Mouse (Mus musculus) lung, embryonic 14.5 days (tissue): ENCODE data around the gene Ubac2. TPM values are rescaled to one million over a fixed set of nuclear protein-coding genes. Genes with fewer than 3 reads are reported as not detected.
A peak's percentile ranks its signal among the peaks of the same experiment; 100 is the strongest.

ENCODE experiments used
- ATAC-seq: fragments of 200-750 bp; cut with Nextera tagmentation; 2 replicates; pipeline ENCODE4 v1.8.0; 2017; ENCODE audit warnings: mild to moderate bottlenecking, moderate TSS enrichment, moderate library complexity; ENCODE audit not compliant: insufficient read depth
- DNase-seq: peaks from one replicate; pipeline ENCODE4 v3.0.0-alpha.2; 2015
- H3K27ac ChIP-seq: fragments of 300-500 bp; sonication (generic); 2 replicates; pipeline ENCODE4 v1.5.1; 2014; ENCODE audit warnings: low read depth, mild to moderate bottlenecking, moderate library complexity
- H3K27me3 ChIP-seq: fragments of 300-500 bp; sonication (generic); 2 replicates; pipeline ENCODE4 v1.6.1; 2014; ENCODE audit warnings: low read length, control low read depth; ENCODE audit not compliant: insufficient read depth
- H3K36me3 ChIP-seq: fragments of 300-500 bp; sonication (generic); 2 replicates; pipeline ENCODE4 v1.6.1; 2014; ENCODE audit warnings: control low read depth; ENCODE audit not compliant: insufficient read depth
- H3K4me1 ChIP-seq: fragments of 300-500 bp; sonication (generic); 2 replicates; pipeline ENCODE4 v1.6.1; 2014; ENCODE audit warnings: antibody characterized with exemption, control low read depth; ENCODE audit not compliant: insufficient read depth
- H3K4me2 ChIP-seq: fragments of 300-500 bp; sonication (generic); 2 replicates; pipeline ENCODE4 v1.6.1; 2014; ENCODE audit warnings: mild to moderate bottlenecking
- H3K4me3 ChIP-seq: fragments of 300-500 bp; sonication (generic); 2 replicates; pipeline ENCODE4 v1.5.1; 2014; ENCODE audit warnings: low read depth, low read length
- H3K9ac ChIP-seq: fragments of 300-500 bp; sonication (generic); 2 replicates; pipeline ENCODE4 v1.6.1; 2014
- H3K9me3 ChIP-seq: fragments of 300-500 bp; sonication (generic); 2 replicates; pipeline ENCODE4 v1.6.1; 2016; ENCODE audit warnings: low read depth, low read length, control low read depth
- CTCF ChIP-seq: IDR thresholded peaks from 2 replicates; pipeline ENCODE4 v1.5.1; 2016; ENCODE audit warnings: antibody characterized with exemption, low read depth
- WGBS: fragments of 180-500 bp; shearing (Covaris S2); extraction: QIAGEN DNeasy Blood & Tissue Kit; methylation state at CpG from one replicate; pipeline ENCODE4 v1.1.7; 2014; 5-methylcytosine and 5-hydroxymethylcytosine counted together
- polyA plus RNA-seq: library from polyadenylated mRNA; unstranded; fragments of >200 nt; fragmentation: Nextera tagmentation; extraction: Ambion mirVana; gene quantifications from 2 replicates; pipeline ENCODE4 v1.2.1, GENCODE M21; 2014

The Ubac2 gene
- polyA plus RNA-seq, 1 experiment from 2014 or later, result 61.1 TPM

GRCm38 (mm10) chr14:121986028-121986427 lies 107.6 kb downstream of the Ubac2 start:
- peak; percentile 64 for DNase-seq
- TF ChIP-seq CTCF, result no peak

GRCm38 (mm10) chr14:121987287-121987686 lies 108.9 kb downstream of the Ubac2 start:
- Histone ChIP-seq H3K36me3 (no peaks in the 10 kb centered on the region; the same call in 1 of the 2 replicates), H3K27me3 (no peaks in the 10 kb centered on the region), H3K9ac (no peak overlapping the region), H3K27ac (no peak overlapping the region), H3K9me3 (no peaks in the 10 kb centered on the region), H3K4me3 (no peak overlapping the region), H3K4me2 (no peak overlapping the region), H3K4me1 (no peaks in the 10 kb centered on the region)
- 76% methylated on average over 1 of the region's 1 CpGs for WGBS
- no peak for ATAC-seq
- DNase-seq, result no peak
- no peak for TF ChIP-seq CTCF

More at GRCm38 (mm10) chr14:121986028-121986427, 107.6 kb downstream of the Ubac2 start:
- ATAC-seq, result peak; percentile 66; the same call in 1 of the 2 replicates
- Histone ChIP-seq H3K27me3 (no peaks in the 10 kb centered on the region), H3K27ac (peak overlapping the region; percentile 18; the same call in 1 of the 2 replicates), H3K9ac (no peak overlapping the region), H3K4me1 (no peaks in the 10 kb centered on the region), H3K9me3 (no peaks in the 10 kb centered on the region), H3K4me3 (no peak overlapping the region), H3K36me3 (no peaks in the 10 kb centered on the region; the same call in 1 of the 2 replicates), H3K4me2 (no peak overlapping the region)
- WGBS, result 75% methylated on average over 6 of the region's 6 CpGs

- 62% methylated on average over 4 of the region's 4 CpGs for WGBS
- no peak overlapping the region for H3K4me3 ChIP-seq
- ATAC-seq (no peak), DNase-seq (no peak)
- no peaks in the 10 kb centered on the region for H3K9me3 ChIP-seq
- no peak for TF ChIP-seq CTCF
- no peaks in the 10 kb centered on the region for H3K27me3 ChIP-seq
- H3K36me3 ChIP-seq, result no peaks in the 10 kb centered on the region; the same call in 1 of the 2 replicates
- no peak overlapping the region for H3K9ac ChIP-seq
- H3K4me1 ChIP-seq, result no peaks in the 10 kb centered on the region
- H3K4me2 ChIP-seq, result no peak overlapping the region
- no peak overlapping the region for H3K27ac ChIP-seq
Observed at GRCm38 (mm10) chr14:121987691-121988090, 109.3 kb downstream of the Ubac2 start.

GRCm38 (mm10) chr14:121989331-121989730 lies 110.9 kb downstream of the Ubac2 start:
- H3K27me3 ChIP-seq, result no peaks in the 10 kb centered on the region
- H3K4me1 ChIP-seq, result no peaks in the 10 kb centered on the region
- H3K4me3 ChIP-seq, result no peak overlapping the region
- no peak for TF ChIP-seq CTCF
- 89% methylated on average over 3 of the region's 3 CpGs for WGBS
- ATAC-seq (no peak), DNase-seq (no peak)
- no peaks in the 10 kb centered on the region for H3K9me3 ChIP-seq
- no peak overlapping the region for H3K4me2 ChIP-seq
- H3K36me3 ChIP-seq, result peaks cover 3% of the 10 kb centered on the region; the same call in 1 of the 2 replicates
- no peak overlapping the region for H3K9ac ChIP-seq
- no peak overlapping the region for H3K27ac ChIP-seq

GRCm38 (mm10) chr14:121989869-121990268 lies 111.4 kb downstream of the Ubac2 start:
- 91% methylated on average over 3 of the region's 3 CpGs for WGBS
- no peak for TF ChIP-seq CTCF
- Histone ChIP-seq H3K36me3 (peaks cover 6% of the 10 kb centered on the region; the same call in 1 of the 2 replicates), H3K9ac (no peak overlapping the region), H3K4me1 (no peaks in the 10 kb centered on the region), H3K27ac (no peak overlapping the region), H3K9me3 (no peaks in the 10 kb centered on the region), H3K4me2 (no peak overlapping the region), H3K27me3 (no peaks in the 10 kb centered on the region), H3K4me3 (no peak overlapping the region)
- ATAC-seq (no peak), DNase-seq (no peak)

- TF ChIP-seq CTCF, result no peak
- H3K4me1 ChIP-seq, result no peaks in the 10 kb centered on the region
- no peak overlapping the region for H3K9ac ChIP-seq
- no peak overlapping the region for H3K27ac ChIP-seq
- ATAC-seq, result no peak
- no peaks in the 10 kb centered on the region for H3K9me3 ChIP-seq
- H3K4me3 ChIP-seq, result no peak overlapping the region
- H3K27me3 ChIP-seq, result no peaks in the 10 kb centered on the region
- no peak overlapping the region for H3K4me2 ChIP-seq
- no peak for DNase-seq
- peaks cover 15% of the 10 kb centered on the region; the same call in 1 of the 2 replicates for H3K36me3 ChIP-seq
- 75% methylated on average over 6 of the region's 6 CpGs for WGBS
Observed at GRCm38 (mm10) chr14:121990897-121991296, 112.5 kb downstream of the Ubac2 start.

- H3K4me3 ChIP-seq, result no peak overlapping the region
- no peak overlapping the region for H3K4me2 ChIP-seq
Observed at GRCm38 (mm10) chr14:121991921-121992320, 113.5 kb downstream of the Ubac2 start.

More at GRCm38 (mm10) chr14:121991921-121992320, 113.5 kb downstream of the Ubac2 start:
- no peaks in the 10 kb centered on the region for H3K27me3 ChIP-seq
- peaks cover 20% of the 10 kb centered on the region; the same call in 1 of the 2 replicates for H3K36me3 ChIP-seq
- ATAC-seq (no peak), DNase-seq (no peak)
- no peaks in the 10 kb centered on the region for H3K4me1 ChIP-seq
- H3K27ac ChIP-seq, result no peak overlapping the region
- H3K9ac ChIP-seq, result no peak overlapping the region
- H3K9me3 ChIP-seq, result no peaks in the 10 kb centered on the region
- TF ChIP-seq CTCF, result no peak
